Mouse (Mus musculus) lung, embryonic 14.5 days (tissue): ENCODE results near the gene Stac2. TPM values are rescaled to one million over a fixed set of nuclear protein-coding genes. Genes with fewer than 3 reads are reported as not detected.
A peak's percentile ranks its signal among the peaks of the same experiment; 100 is the strongest.

Experiments used
- ATAC-seq: fragments of 200-750 bp; cut with Nextera tagmentation; 2 replicates; pipeline ENCODE4 v1.8.0; 2017; ENCODE audit warnings: mild to moderate bottlenecking, moderate TSS enrichment, moderate library complexity; ENCODE audit not compliant: insufficient read depth
- DNase-seq: peaks from one replicate; pipeline ENCODE4 v3.0.0-alpha.2; 2015
- H3K27ac ChIP-seq: fragments of 300-500 bp; sonication (generic); 2 replicates; pipeline ENCODE4 v1.5.1; 2014; ENCODE audit warnings: low read depth, mild to moderate bottlenecking, moderate library complexity
- H3K27me3 ChIP-seq: fragments of 300-500 bp; sonication (generic); 2 replicates; pipeline ENCODE4 v1.6.1; 2014; ENCODE audit warnings: low read length, control low read depth; ENCODE audit not compliant: insufficient read depth
- H3K36me3 ChIP-seq: fragments of 300-500 bp; sonication (generic); 2 replicates; pipeline ENCODE4 v1.6.1; 2014; ENCODE audit warnings: control low read depth; ENCODE audit not compliant: insufficient read depth
- H3K4me1 ChIP-seq: fragments of 300-500 bp; sonication (generic); 2 replicates; pipeline ENCODE4 v1.6.1; 2014; ENCODE audit warnings: antibody characterized with exemption, control low read depth; ENCODE audit not compliant: insufficient read depth
- H3K4me2 ChIP-seq: fragments of 300-500 bp; sonication (generic); 2 replicates; pipeline ENCODE4 v1.6.1; 2014; ENCODE audit warnings: mild to moderate bottlenecking
- H3K4me3 ChIP-seq: fragments of 300-500 bp; sonication (generic); 2 replicates; pipeline ENCODE4 v1.5.1; 2014; ENCODE audit warnings: low read depth, low read length
- H3K9ac ChIP-seq: fragments of 300-500 bp; sonication (generic); 2 replicates; pipeline ENCODE4 v1.6.1; 2014
- H3K9me3 ChIP-seq: fragments of 300-500 bp; sonication (generic); 2 replicates; pipeline ENCODE4 v1.6.1; 2016; ENCODE audit warnings: low read depth, low read length, control low read depth
- CTCF ChIP-seq: IDR thresholded peaks from 2 replicates; pipeline ENCODE4 v1.5.1; 2016; ENCODE audit warnings: antibody characterized with exemption, low read depth
- WGBS: fragments of 180-500 bp; shearing (Covaris S2); extraction: QIAGEN DNeasy Blood & Tissue Kit; methylation state at CpG from one replicate; pipeline ENCODE4 v1.1.7; 2014; 5-methylcytosine and 5-hydroxymethylcytosine counted together
- polyA plus RNA-seq: library from polyadenylated mRNA; unstranded; fragments of >200 nt; fragmentation: Nextera tagmentation; extraction: Ambion mirVana; gene quantifications from 2 replicates; pipeline ENCODE4 v1.2.1, GENCODE M21; 2014

The Stac2 gene
- 0.05 and 0.14 TPM in 2 replicates for polyA plus RNA-seq

- ATAC-seq (peak; percentile 91), DNase-seq (peak; percentile 88)
- no peaks in the 10 kb centered on the region for H3K9me3 ChIP-seq
- under 1% methylated on average over 46 of the region's 48 CpGs for WGBS
- no peak within 1 kb of the TSS for H3K27ac ChIP-seq
- H3K4me2 ChIP-seq, result peak within 1 kb of the TSS; percentile 68
- TF ChIP-seq CTCF, result no peak
- peaks cover 47% of the 10 kb centered on the region for H3K27me3 ChIP-seq
- H3K4me3 ChIP-seq, result peak within 1 kb of the TSS; percentile 41
- H3K9ac ChIP-seq, result peak within 1 kb of the TSS; percentile 27
- no peaks in the 10 kb centered on the region for H3K4me1 ChIP-seq
- no peaks in the 10 kb centered on the region for H3K36me3 ChIP-seq
These were observed at the start of gene Stac2 for GRCm38 (mm10) chr11:98052989-98053834. Gene Stac2, minus strand, starts transcription at chr11:98053462.

- no peak for TF ChIP-seq CTCF
- H3K4me1 ChIP-seq, result no peaks in the 10 kb centered on the region
- no peak overlapping the region for H3K4me2 ChIP-seq
- H3K4me3 ChIP-seq, result no peak overlapping the region
- H3K36me3 ChIP-seq, result peaks cover 43% of the 10 kb centered on the region
- H3K9me3 ChIP-seq, result no peaks in the 10 kb centered on the region
- DNase-seq (no peak), ATAC-seq (no peak)
- no peak overlapping the region for H3K9ac ChIP-seq
- H3K27ac ChIP-seq, result no peak overlapping the region
- H3K27me3 ChIP-seq, result no peaks in the 10 kb centered on the region
- WGBS, result 86% methylated on average over 3 of the region's 3 CpGs
These were observed 48.1 kb upstream of the Stac2 start for GRCm38 (mm10) chr11:98101332-98101731.

- no peaks in the 10 kb centered on the region for H3K9me3 ChIP-seq
- WGBS, result 87% methylated on average over 9 of the region's 9 CpGs
- peaks cover 41% of the 10 kb centered on the region; the same call in 1 of the 2 replicates for H3K36me3 ChIP-seq
These were observed 37.3 kb upstream of the Stac2 start for GRCm38 (mm10) chr11:98090583-98090982.

GRCm38 (mm10) chr11:98088224-98088623 is 35.0 kb upstream of the Stac2 start:
- peaks cover 37% of the 10 kb centered on the region; the same call in 1 of the 2 replicates for H3K36me3 ChIP-seq
- ATAC-seq (no peak), DNase-seq (peak; percentile 56)
- no peaks in the 10 kb centered on the region for H3K27me3 ChIP-seq
- 44% methylated on average over 7 of the region's 7 CpGs for WGBS
- no peak for TF ChIP-seq CTCF
- no peaks in the 10 kb centered on the region for H3K4me1 ChIP-seq
- H3K9me3 ChIP-seq, result no peaks in the 10 kb centered on the region
- H3K27ac ChIP-seq, result no peak overlapping the region
- no peak overlapping the region for H3K4me3 ChIP-seq
- no peak overlapping the region for H3K9ac ChIP-seq
- peak overlapping the region; percentile 28; the same call in 1 of the 2 replicates for H3K4me2 ChIP-seq

More at GRCm38 (mm10) chr11:98090583-98090982, 37.3 kb upstream of the Stac2 start:
- ATAC-seq (no peak), DNase-seq (no peak)
- TF ChIP-seq CTCF, result no peak
- no peak overlapping the region for H3K4me3 ChIP-seq
- H3K27me3 ChIP-seq, result no peaks in the 10 kb centered on the region
- no peaks in the 10 kb centered on the region for H3K4me1 ChIP-seq
- no peak overlapping the region for H3K27ac ChIP-seq
- no peak overlapping the region for H3K9ac ChIP-seq
- no peak overlapping the region for H3K4me2 ChIP-seq

- DNase-seq (no peak), ATAC-seq (no peak)
- Histone ChIP-seq H3K4me1 (no peaks in the 10 kb centered on the region), H3K4me2 (no peak overlapping the region), H3K9ac (no peak overlapping the region), H3K36me3 (peaks cover 27% of the 10 kb centered on the region; the same call in 1 of the 2 replicates), H3K4me3 (no peak overlapping the region), H3K27ac (no peak overlapping the region), H3K9me3 (no peaks in the 10 kb centered on the region), H3K27me3 (no peaks in the 10 kb centered on the region)
- 77% methylated on average over 7 of the region's 7 CpGs for WGBS
- no peak for TF ChIP-seq CTCF
These were observed 33.3 kb upstream of the Stac2 start for GRCm38 (mm10) chr11:98086574-98086973.

- no peak for DNase-seq
- WGBS, result 92% methylated on average over 9 of the region's 9 CpGs
- no peak overlapping the region for H3K27ac ChIP-seq
- no peaks in the 10 kb centered on the region for H3K27me3 ChIP-seq
- no peak overlapping the region for H3K4me3 ChIP-seq
- H3K4me2 ChIP-seq, result no peak overlapping the region
- no peak overlapping the region for H3K9ac ChIP-seq
- H3K36me3 ChIP-seq, result peaks cover 23% of the 10 kb centered on the region; the same call in 1 of the 2 replicates
- H3K9me3 ChIP-seq, result no peaks in the 10 kb centered on the region
- ATAC-seq, result no peak
- no peak for TF ChIP-seq CTCF
- H3K4me1 ChIP-seq, result no peaks in the 10 kb centered on the region
These were observed 32.9 kb upstream of the Stac2 start for GRCm38 (mm10) chr11:98086141-98086540.

GRCm38 (mm10) chr11:98082745-98083144 is 29.5 kb upstream of the Stac2 start:
- TF ChIP-seq CTCF, result no peak
- Histone ChIP-seq H3K36me3 (peaks cover 3% of the 10 kb centered on the region; the same call in 1 of the 2 replicates), H3K27me3 (no peaks in the 10 kb centered on the region), H3K4me3 (no peak overlapping the region), H3K27ac (no peak overlapping the region), H3K4me2 (no peak overlapping the region), H3K9ac (no peak overlapping the region), H3K4me1 (no peaks in the 10 kb centered on the region), H3K9me3 (no peaks in the 10 kb centered on the region)
- no peak for ATAC-seq
- 83% methylated on average over 7 of the region's 7 CpGs for WGBS
- no peak for DNase-seq
